Mouse (Mus musculus) liver, embryonic 16.5 days (tissue): ENCODE data around the gene Mgll. TPM values are rescaled to one million over a fixed set of nuclear protein-coding genes. Genes with fewer than 3 reads are reported as not detected.

Experiments used
- ATAC-seq: fragments of 200-750 bp; cut with Nextera tagmentation; 2 replicates; pipeline ENCODE4 v1.8.0; 2017; ENCODE audit warnings: low read depth, mild to moderate bottlenecking, moderate number of reproducible peaks, moderate library complexity
- H3K27ac ChIP-seq: fragments of 300-500 bp; sonication (generic); 2 replicates; pipeline ENCODE4 v1.5.1; 2014; ENCODE audit warnings: mild to moderate bottlenecking, low read length
- H3K27me3 ChIP-seq: fragments of 300-500 bp; sonication (generic); 2 replicates; pipeline ENCODE4 v1.6.1; 2014; ENCODE audit warnings: low read depth, low read length, mixed read lengths; ENCODE audit not compliant: control insufficient read depth, insufficient read depth
- H3K36me3 ChIP-seq: fragments of 300-500 bp; sonication (generic); 2 replicates; pipeline ENCODE4 v1.6.1; 2014; ENCODE audit warnings: mild to moderate bottlenecking; ENCODE audit not compliant: control insufficient read depth, insufficient read depth
- H3K4me1 ChIP-seq: fragments of 300-500 bp; sonication (generic); 2 replicates; pipeline ENCODE4 v1.6.1; 2014; ENCODE audit warnings: low read depth, low read length, mixed read lengths; ENCODE audit not compliant: control insufficient read depth
- H3K4me2 ChIP-seq: fragments of 300-500 bp; sonication (generic); 2 replicates; pipeline ENCODE4 v1.6.1; 2014; ENCODE audit warnings: low read depth, low read length, mixed read lengths
- H3K4me3 ChIP-seq: fragments of 300-500 bp; sonication (generic); 2 replicates; pipeline ENCODE4 v1.5.1; 2014; ENCODE audit warnings: low read depth, mild to moderate bottlenecking, low read length
- H3K9ac ChIP-seq: fragments of 300-500 bp; sonication (generic); 2 replicates; pipeline ENCODE4 v1.6.1; 2014; ENCODE audit warnings: low read depth, low read length
- H3K9me3 ChIP-seq: fragments of 300-500 bp; sonication (generic); replicated peaks from 2 replicates; pipeline ENCODE4 v1.6.1; 2016; ENCODE audit warnings: low read length; ENCODE audit not compliant: control insufficient read depth
- WGBS: fragments of 180-500 bp; shearing (Covaris S2); extraction: QIAGEN DNeasy Blood & Tissue Kit; methylation state at CpG from one replicate; pipeline ENCODE4 v1.1.7; 2014; ENCODE audit not compliant: insufficient replicate concordance; 5-methylcytosine and 5-hydroxymethylcytosine counted together
- polyA plus RNA-seq: library from polyadenylated mRNA; unstranded; fragments of >200 nt; fragmentation: Nextera tagmentation; extraction: Ambion mirVana; gene quantifications from 2 replicates; pipeline ENCODE4 v1.2.1, GENCODE M21; 2015

The Mgll gene
- polyA plus RNA-seq, 1 experiment from 2014 or later: 62.3 TPM

DNA sequence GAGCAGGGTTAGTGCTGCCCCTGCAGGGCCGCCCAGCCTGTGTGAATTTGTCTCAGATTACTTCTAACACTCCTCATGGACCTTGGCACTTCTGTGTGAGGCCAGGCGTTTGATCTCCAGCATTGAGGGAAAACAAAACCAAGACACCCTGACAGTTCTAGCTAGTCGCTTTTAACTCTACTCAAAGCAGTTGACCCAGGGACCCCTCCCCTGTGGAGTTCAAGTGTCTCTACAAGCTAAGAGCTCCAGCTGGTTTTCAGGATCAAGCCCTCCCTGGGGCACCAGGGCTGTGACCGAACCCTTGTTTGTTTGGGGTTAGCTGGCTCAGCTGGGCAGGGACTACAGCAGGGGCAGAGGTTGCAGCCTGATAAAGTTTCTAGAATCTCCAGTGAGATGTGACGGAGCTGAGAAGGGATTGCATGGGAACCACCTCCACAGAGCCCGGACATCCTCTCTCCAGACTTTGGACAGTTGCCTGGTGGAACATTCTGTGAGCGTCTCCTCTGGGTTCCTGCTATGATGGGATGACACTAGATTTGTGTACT is 68.0 kb downstream of the Mgll start:
- no peak overlapping the region for H3K4me3 ChIP-seq
- WGBS: 71% methylated on average over 7 of the region's 7 CpGs
- ATAC-seq: no peak
- H3K4me2 ChIP-seq: no peak overlapping the region
- no peak overlapping the region for H3K27ac ChIP-seq
- H3K36me3 ChIP-seq: no peaks in the 10 kb centered on the region
- no peak overlapping the region for H3K9ac ChIP-seq
- peaks cover 10% of the 10 kb centered on the region for H3K4me1 ChIP-seq
- H3K27me3 ChIP-seq: no peaks in the 10 kb centered on the region
- H3K9me3 ChIP-seq: no peaks in the 10 kb centered on the region

DNA sequence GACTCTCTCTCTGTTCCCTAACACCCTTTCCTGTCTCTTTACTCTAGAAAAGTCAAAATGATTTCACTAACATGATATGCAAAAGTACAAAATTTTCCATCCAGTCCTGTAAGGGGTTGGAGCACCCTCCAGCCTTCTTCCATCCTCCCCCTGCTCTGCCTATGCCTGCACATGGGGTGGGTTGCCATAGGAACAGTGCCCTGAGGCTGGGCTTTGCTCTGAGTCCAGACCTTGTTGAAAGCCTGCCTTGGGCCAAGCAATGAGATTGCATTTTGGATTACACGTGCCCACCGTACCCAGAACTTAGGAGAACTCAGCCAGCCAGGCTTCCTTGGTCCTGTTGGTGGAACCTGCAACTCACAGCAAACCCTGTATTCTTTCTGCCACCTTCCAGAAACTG is 69.0 kb downstream of the Mgll start:
- Histone ChIP-seq H3K27me3 (no peaks in the 10 kb centered on the region), H3K4me1 (peaks cover 10% of the 10 kb centered on the region), H3K9ac (no peak overlapping the region), H3K27ac (no peak overlapping the region), H3K9me3 (no peaks in the 10 kb centered on the region), H3K36me3 (no peaks in the 10 kb centered on the region), H3K4me3 (no peak overlapping the region), H3K4me2 (no peak overlapping the region)
- 56% methylated on average over 2 of the region's 2 CpGs for WGBS
- no peak for ATAC-seq

DNA sequence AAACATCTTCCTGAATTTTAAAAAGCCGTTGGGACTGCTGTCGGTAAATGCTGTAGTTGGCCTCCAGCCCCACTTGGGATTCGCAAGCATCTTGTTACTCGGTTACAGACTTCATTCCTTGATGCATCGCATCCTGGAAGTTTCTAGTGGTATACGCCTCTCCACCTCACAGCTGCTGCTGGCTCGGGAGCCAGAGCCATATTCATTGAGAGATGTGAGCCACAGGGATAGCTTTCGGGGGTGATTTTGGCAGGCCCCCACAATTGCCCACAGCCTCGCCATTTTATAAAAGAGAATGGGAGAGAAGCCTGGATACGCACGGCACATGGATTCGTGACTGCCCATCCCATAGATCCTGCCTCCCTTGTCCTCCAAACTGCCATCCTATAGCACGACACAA is 69.7 kb downstream of the Mgll start:
- H3K4me1 ChIP-seq: peaks cover 10% of the 10 kb centered on the region
- no peak overlapping the region for H3K9ac ChIP-seq
- ATAC-seq: no peak
- no peak overlapping the region for H3K27ac ChIP-seq
- H3K4me2 ChIP-seq: no peak overlapping the region
- H3K4me3 ChIP-seq: no peak overlapping the region
- 89% methylated on average over 13 of the region's 13 CpGs for WGBS
- no peaks in the 10 kb centered on the region for H3K36me3 ChIP-seq
- no peaks in the 10 kb centered on the region for H3K27me3 ChIP-seq
- H3K9me3 ChIP-seq: no peaks in the 10 kb centered on the region

DNA sequence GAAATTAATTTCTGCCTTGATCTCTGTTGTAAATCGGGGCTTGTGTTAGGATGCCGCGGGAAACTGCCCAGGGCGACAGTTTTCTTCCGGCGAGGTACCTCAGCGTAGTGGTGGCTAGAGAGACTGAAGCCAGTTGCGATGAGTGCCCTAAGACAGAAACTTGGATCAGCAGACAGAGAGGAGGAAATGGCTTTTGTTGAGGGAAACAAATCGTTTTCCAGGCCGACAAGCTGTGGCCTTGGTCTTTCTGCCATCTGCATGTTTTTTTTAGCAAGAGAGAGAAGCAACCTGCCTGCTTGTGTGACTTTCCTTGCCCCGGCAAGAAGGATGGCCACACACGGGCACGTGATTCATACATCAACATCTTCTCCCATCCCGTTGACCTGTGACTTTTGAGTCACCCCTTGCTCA is 70.4 kb downstream of the Mgll start:
- no peak overlapping the region for H3K27ac ChIP-seq
- no peaks in the 10 kb centered on the region for H3K27me3 ChIP-seq
- 69% methylated on average over 14 of the region's 14 CpGs for WGBS
- peaks cover 10% of the 10 kb centered on the region; the same call in 1 of the 2 replicates for H3K4me1 ChIP-seq
- H3K9me3 ChIP-seq: no peaks in the 10 kb centered on the region
- ATAC-seq: no peak
- H3K36me3 ChIP-seq: no peaks in the 10 kb centered on the region
- H3K4me3 ChIP-seq: no peak overlapping the region
- no peak overlapping the region for H3K9ac ChIP-seq
- H3K4me2 ChIP-seq: no peak overlapping the region

GRCm38 (mm10) chr6:88800191-88800590 is 76.0 kb downstream of the Mgll start:
- Histone ChIP-seq H3K27ac (no peak overlapping the region), H3K9me3 (no peaks in the 10 kb centered on the region), H3K9ac (no peak overlapping the region), H3K4me2 (no peak overlapping the region), H3K4me1 (peaks cover 31% of the 10 kb centered on the region), H3K36me3 (no peaks in the 10 kb centered on the region), H3K27me3 (no peaks in the 10 kb centered on the region), H3K4me3 (no peak overlapping the region)
- 68% methylated on average over 7 of the region's 7 CpGs for WGBS
- ATAC-seq: no peak

DNA sequence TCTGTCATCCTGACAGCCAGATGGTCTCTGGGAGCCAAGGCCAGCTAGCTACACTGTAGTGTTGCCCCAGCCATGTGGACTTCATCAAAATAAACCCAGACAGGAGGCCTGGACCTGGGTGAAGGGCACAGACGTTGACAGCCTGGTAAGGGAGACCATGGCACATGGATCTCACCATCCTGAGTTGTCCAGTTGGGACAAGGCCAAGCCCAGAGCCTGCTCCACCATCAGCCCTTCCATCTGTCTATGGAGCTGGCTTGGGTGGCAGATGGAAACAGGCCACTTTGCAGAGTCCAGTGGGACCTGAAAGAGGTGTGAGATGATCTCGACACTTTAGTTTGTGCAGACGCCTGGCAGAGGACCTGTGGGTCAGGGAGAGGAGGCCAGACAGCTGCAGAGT is 76.5 kb downstream of the Mgll start:
- WGBS: 45% methylated on average over 3 of the region's 3 CpGs
- Histone ChIP-seq H3K4me2 (no peak overlapping the region), H3K27me3 (no peaks in the 10 kb centered on the region), H3K4me1 (peaks cover 31% of the 10 kb centered on the region), H3K9me3 (no peaks in the 10 kb centered on the region), H3K4me3 (no peak overlapping the region), H3K9ac (no peak overlapping the region), H3K27ac (no peak overlapping the region), H3K36me3 (no peaks in the 10 kb centered on the region)
- no peak for ATAC-seq

DNA sequence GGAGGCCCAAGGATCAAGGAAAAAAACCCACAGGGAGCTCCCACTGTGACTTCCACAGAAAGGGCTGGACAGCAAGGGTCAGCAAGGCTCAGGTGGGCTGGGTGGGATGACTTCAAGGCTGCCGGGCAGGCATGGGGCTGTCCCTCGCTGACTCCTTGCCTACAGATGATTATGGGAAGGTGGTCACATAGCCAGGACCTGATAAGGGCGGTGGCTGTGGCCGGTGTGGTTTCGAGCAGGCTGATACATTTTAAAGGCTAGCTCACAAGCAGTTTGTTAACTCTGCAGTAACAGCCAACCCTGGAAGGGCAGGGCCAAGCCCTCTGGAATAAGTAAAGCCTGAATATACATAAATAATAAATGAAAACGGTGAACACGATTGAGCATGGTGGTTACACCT is 78.8 kb downstream of the Mgll start:
- peak; percentile 74 for ATAC-seq
- H3K4me2 ChIP-seq: 0 out of 2 replicates have a peak overlapping the region, but pooled peaks have one; percentile 4

DNA sequence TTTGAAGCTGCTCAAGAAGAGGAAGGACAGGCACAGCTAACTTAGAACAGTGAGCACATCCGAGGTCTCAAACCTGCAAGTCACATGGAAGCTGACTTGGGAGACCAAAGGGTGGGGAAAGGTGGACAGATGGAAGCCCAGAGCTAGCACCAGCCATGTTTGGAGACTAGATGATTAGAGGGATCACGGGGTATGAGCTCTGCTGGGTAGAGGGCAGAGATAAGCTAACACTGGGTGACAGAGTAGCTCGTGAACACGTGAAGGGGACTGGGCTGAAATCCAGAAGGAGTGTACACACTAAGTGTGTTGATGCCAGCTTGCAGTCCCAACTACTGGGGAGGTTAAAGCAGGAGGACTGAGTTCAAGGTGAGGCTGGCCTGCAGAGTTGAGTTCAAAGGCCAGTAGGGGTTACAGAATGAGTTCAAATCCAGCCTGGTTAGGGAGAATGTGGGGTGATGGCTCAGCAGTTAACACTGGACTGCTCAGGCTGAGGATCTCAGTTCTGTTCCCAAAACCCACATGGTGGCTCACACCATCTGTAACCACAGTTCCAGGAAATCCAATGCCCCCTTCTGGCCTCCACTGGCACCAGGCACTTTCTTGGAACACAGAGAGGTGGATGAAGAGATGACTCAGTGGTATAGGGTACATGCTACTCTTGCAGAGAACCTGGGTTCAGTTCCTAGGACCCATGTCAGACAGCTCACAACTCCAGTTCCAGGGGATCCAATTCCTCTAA is 79.9 kb downstream of the Mgll start:
- peaks cover 6% of the 10 kb centered on the region; the same call in 1 of the 2 replicates for H3K36me3 ChIP-seq
- no peak overlapping the region for H3K4me3 ChIP-seq
- no peaks in the 10 kb centered on the region for H3K27me3 ChIP-seq
- 23% methylated on average over 4 of the region's 4 CpGs for WGBS
- ATAC-seq: peak; percentile 82
- no peak overlapping the region for H3K4me2 ChIP-seq
- peak overlapping the region; percentile 62 for H3K27ac ChIP-seq
- H3K9ac ChIP-seq: no peak overlapping the region
- no peaks in the 10 kb centered on the region for H3K9me3 ChIP-seq
- peaks cover 31% of the 10 kb centered on the region for H3K4me1 ChIP-seq

More for the DNA sequence above, 78.8 kb downstream of the Mgll start:
- H3K4me1 ChIP-seq: peaks cover 31% of the 10 kb centered on the region
- 21% methylated on average over 7 of the region's 7 CpGs for WGBS
- H3K4me3 ChIP-seq: no peak overlapping the region
- H3K9ac ChIP-seq: peak overlapping the region; percentile 42; the same call in 1 of the 2 replicates
- no peaks in the 10 kb centered on the region; the same call in 1 of the 2 replicates for H3K36me3 ChIP-seq
- H3K27ac ChIP-seq: peak overlapping the region; percentile 62
- H3K9me3 ChIP-seq: no peaks in the 10 kb centered on the region
- H3K27me3 ChIP-seq: no peaks in the 10 kb centered on the region

DNA sequence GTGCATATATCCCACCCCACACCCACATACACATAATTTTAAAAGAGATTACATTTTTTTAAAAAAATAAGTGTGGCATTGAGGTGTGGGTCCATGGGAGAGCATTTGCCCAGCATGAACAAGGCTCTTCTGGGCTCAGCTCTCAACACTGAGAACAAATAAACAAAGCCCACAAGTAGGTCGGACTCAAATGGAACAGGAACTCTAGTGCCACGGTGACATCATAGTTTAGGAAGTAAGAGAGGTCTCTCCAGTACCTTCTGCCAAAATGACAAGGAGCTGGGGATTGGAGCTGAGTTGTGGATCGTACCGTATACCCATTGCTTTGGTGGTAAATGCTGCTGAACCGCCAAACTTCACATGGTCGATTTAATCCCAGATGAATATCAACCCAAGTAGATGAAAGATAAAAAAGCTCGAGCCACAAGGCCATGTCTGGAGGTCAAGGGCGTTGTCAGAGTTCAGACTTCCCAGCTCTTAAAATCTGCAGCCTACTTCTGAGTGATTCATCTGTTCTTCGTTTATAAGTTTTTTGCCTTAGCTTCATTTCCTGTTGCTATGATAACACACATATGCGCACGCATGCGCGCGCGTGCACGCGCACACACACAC is 80.9 kb downstream of the Mgll start:
- no peak overlapping the region for H3K4me3 ChIP-seq
- peaks cover 14% of the 10 kb centered on the region for H3K36me3 ChIP-seq
- H3K9ac ChIP-seq: no peak overlapping the region
- no peak overlapping the region for H3K4me2 ChIP-seq
- H3K27ac ChIP-seq: no peak overlapping the region
- no peak for ATAC-seq
- H3K4me1 ChIP-seq: peaks cover 31% of the 10 kb centered on the region
- 76% methylated on average over 17 of the region's 17 CpGs for WGBS
- no peaks in the 10 kb centered on the region for H3K9me3 ChIP-seq
- H3K27me3 ChIP-seq: no peaks in the 10 kb centered on the region
